Mouse (Mus musculus) midbrain, embryonic 11.5 days (tissue): ENCODE measurements around the gene Schip1. TPM values are rescaled to one million over a fixed set of nuclear protein-coding genes. Genes with fewer than 3 reads are reported as not detected.
A peak's percentile ranks its signal among the peaks of the same experiment; 100 is the strongest.

Source experiments
- ATAC-seq: fragments of 200-750 bp; cut with Nextera tagmentation; 2 replicates; pipeline ENCODE4 v1.8.0; 2017; ENCODE audit warnings: moderate TSS enrichment, moderate library complexity; ENCODE audit not compliant: low FRiP score
- DNase-seq: peaks from one replicate; pipeline ENCODE4 v3.0.0; 2015; ENCODE audit warnings: low spot score; ENCODE audit errors: missing footprints
- H3K27ac ChIP-seq: fragments of 300-500 bp; sonication (generic); 2 replicates; pipeline ENCODE4 v1.5.1; 2014; ENCODE audit warnings: low read depth, low read length
- H3K27me3 ChIP-seq: fragments of 300-500 bp; sonication (generic); 2 replicates; pipeline ENCODE4 v1.6.1; 2014; ENCODE audit warnings: mild to moderate bottlenecking, low read length, moderate library complexity, mixed read lengths; ENCODE audit not compliant: control insufficient read depth, insufficient read depth
- H3K36me3 ChIP-seq: fragments of 300-500 bp; sonication (generic); 2 replicates; pipeline ENCODE4 v1.6.1; 2014; ENCODE audit warnings: mild to moderate bottlenecking, low read length, moderate library complexity, mixed read lengths; ENCODE audit not compliant: control insufficient read depth, insufficient read depth
- H3K4me1 ChIP-seq: fragments of 300-500 bp; sonication (generic); 2 replicates; pipeline ENCODE4 v1.6.1; 2014; ENCODE audit warnings: low read length; ENCODE audit not compliant: control insufficient read depth, insufficient read depth
- H3K4me2 ChIP-seq: fragments of 300-500 bp; sonication (generic); 2 replicates; pipeline ENCODE4 v1.6.1; 2014; ENCODE audit warnings: mild to moderate bottlenecking, moderate library complexity
- H3K4me3 ChIP-seq: fragments of 300-500 bp; sonication (generic); 2 replicates; pipeline ENCODE4 v1.5.1; 2014; ENCODE audit warnings: low read depth, low read length
- H3K9ac ChIP-seq: fragments of 300-500 bp; sonication (generic); 2 replicates; pipeline ENCODE4 v1.6.1; 2014; ENCODE audit warnings: low read length
- H3K9me3 ChIP-seq: fragments of 300-500 bp; sonication (generic); 2 replicates; pipeline ENCODE4 v1.6.1; 2016; ENCODE audit warnings: low read length; ENCODE audit not compliant: control insufficient read depth
- WGBS: fragments of 180-500 bp; shearing (Covaris S2); extraction: QIAGEN DNeasy Blood & Tissue Kit; methylation state at CpG from one replicate; pipeline ENCODE4 v1.1.7; 2014; 5-methylcytosine and 5-hydroxymethylcytosine counted together
- polyA plus RNA-seq: library from polyadenylated mRNA; unstranded; fragments of >200 nt; fragmentation: Nextera tagmentation; extraction: Ambion mirVana; gene quantifications from 2 replicates; pipeline ENCODE4 v1.2.1, GENCODE M21; 2014

Schip1 gene
- polyA plus RNA-seq, 1 experiment from 2014 or later = 83.1 TPM

DNA sequence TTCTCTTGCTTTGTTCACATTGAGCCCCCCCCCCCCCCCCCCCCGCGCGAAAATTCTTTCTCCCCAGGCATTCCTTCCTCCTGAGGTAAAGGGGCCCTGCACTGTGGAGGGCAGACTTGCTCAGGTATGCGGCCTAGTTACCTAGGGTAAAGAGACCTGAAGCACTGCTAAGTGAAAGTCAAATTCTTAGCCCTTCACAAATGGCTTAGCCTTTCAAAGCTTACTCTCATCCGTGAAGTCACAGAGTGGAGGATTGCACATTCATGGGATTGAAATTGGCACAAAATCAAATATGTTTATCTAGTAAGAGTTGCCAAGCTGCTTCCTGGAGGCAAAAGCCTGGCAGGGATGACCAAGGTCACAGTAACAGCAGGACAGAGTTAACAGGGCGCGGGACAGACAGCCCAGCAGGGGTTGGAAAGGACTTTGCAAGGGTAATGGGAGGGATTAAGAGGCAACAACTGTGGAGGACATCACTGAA lies 470.0 kb downstream of the Schip1 start:
- Histone ChIP-seq H3K4me3 (no peak overlapping the region), H3K4me1 (no peaks in the 10 kb centered on the region), H3K9ac (no peak overlapping the region), H3K9me3 (no peaks in the 10 kb centered on the region), H3K27me3 (no peaks in the 10 kb centered on the region), H3K36me3 (no peaks in the 10 kb centered on the region), H3K4me2 (no peak overlapping the region), H3K27ac (no peak overlapping the region)
- DNase-seq (peak; percentile 88), ATAC-seq (no peak)
- 8% methylated on average over 5 of the region's 7 CpGs for WGBS

DNA sequence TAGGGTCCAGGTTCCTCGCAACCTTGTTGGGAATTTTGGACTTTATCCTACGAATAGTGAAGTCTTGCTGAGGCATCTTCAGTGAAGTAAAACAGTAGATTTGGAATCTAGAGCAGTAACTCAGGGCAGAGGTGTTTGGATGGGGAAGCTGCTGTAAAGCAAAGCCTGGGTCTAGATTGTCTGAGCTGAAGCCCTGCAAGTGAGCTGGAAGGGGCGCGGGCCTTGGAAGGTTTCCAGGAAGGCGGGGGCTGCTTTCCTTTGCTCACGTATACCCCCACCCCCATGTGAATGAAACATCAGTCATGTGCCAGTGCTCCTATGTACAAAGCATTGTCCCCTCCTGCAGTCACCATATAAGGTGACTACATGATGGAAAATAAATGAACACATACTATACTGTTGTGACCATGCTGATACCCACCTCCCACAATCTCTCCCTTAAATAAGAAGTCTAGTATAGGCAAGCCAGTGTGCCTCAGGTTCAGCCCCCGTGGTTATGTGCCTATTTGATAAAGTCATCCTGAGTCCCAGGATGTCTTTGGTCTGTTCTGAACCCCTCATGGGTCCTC lies 470.6 kb downstream of the Schip1 start:
- WGBS = 74% methylated on average over 7 of the region's 7 CpGs
- Histone ChIP-seq H3K4me1 (no peaks in the 10 kb centered on the region), H3K4me2 (no peak overlapping the region), H3K27ac (no peak overlapping the region), H3K36me3 (no peaks in the 10 kb centered on the region), H3K27me3 (no peaks in the 10 kb centered on the region), H3K9me3 (no peaks in the 10 kb centered on the region), H3K9ac (no peak overlapping the region), H3K4me3 (no peak overlapping the region)
- no peak for ATAC-seq
- DNase-seq = no peak

DNA sequence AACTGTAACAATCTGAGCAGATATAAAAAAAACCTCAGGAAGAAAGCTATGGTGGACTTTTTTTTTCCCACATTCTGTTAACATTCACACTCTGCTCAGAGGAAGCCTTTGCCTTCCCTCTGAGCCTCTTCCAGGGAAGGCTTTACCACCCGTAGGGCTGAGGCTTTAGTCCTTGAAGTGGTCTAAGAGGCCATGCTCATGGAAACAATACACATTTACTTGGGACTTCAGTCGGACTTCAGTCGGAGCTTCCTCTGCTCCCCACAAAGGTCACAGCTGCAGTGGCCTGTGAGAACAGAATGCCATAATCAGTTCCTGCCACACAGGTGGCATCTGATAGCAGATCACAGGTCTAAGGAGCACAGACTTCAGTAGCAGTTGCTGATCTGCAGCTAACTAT lies 471.5 kb downstream of the Schip1 start:
- no peak overlapping the region for H3K9ac ChIP-seq
- no peak overlapping the region for H3K4me3 ChIP-seq
- ATAC-seq (no peak), DNase-seq (no peak)
- H3K4me2 ChIP-seq = no peak overlapping the region
- no peaks in the 10 kb centered on the region for H3K9me3 ChIP-seq
- 39% methylated on average over 3 of the region's 3 CpGs for WGBS
- no peaks in the 10 kb centered on the region for H3K27me3 ChIP-seq
- no peak overlapping the region for H3K27ac ChIP-seq
- H3K36me3 ChIP-seq = no peaks in the 10 kb centered on the region
- H3K4me1 ChIP-seq = no peaks in the 10 kb centered on the region

DNA sequence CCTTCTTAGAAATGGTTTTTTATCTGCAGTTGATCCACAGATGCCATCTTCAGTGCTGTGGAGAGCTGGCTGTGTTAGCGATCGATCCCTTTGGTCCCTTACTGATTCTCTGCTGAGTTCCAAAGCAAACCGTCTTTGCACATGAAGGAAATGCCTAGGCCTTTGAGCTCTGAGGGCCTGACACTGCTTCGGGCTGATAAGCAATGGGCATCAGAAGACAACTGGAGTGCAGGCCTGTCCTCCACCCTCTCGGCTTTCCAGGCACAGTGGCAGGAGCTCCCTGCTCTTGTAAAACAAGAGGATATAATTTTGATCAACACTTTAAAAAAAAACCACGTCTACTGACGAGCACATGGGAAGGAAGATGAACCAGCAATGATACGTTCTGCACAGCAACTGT lies 477.1 kb downstream of the Schip1 start:
- Histone ChIP-seq H3K4me1 (0 out of 2 replicates have a peak, but pooled peaks cover 2% of the 10 kb centered on the region), H3K4me2 (no peak overlapping the region), H3K9me3 (no peaks in the 10 kb centered on the region), H3K27ac (no peak overlapping the region), H3K27me3 (no peaks in the 10 kb centered on the region), H3K36me3 (no peaks in the 10 kb centered on the region), H3K4me3 (no peak overlapping the region), H3K9ac (no peak overlapping the region)
- ATAC-seq (no peak), DNase-seq (no peak)
- WGBS = 91% methylated on average over 8 of the region's 8 CpGs

DNA sequence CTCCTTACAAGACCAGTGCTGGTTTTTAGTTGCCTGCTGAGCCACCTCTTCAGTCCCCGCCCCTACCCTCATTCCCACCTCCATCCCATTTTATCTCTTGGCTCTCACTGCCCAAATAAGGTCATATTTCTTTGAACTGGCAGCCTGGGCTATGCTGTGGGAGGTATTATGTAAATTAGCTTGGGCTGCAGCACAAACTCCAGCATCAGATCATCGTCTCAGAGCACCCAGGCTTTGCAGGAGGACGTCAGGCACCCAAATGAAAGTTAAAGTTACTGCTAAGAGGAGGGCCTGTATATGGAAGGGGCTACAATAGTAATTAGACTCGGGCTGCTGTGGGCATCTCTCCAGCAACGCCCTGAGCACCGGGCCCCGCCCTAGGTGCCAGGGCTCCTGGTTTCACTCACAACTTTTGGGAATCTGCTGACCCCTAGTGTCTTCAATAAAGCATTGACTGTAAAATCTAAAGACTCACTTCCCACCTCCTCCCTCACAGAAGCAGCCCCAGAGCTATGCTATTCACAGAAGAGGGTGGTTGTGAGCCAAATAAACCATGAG lies 478.4 kb downstream of the Schip1 start:
- Histone ChIP-seq H3K36me3 (no peaks in the 10 kb centered on the region), H3K27me3 (no peaks in the 10 kb centered on the region), H3K4me2 (peak overlapping the region; percentile 39), H3K4me3 (peak overlapping the region; percentile 18; the same call in 1 of the 2 replicates), H3K4me1 (0 out of 2 replicates have a peak, but pooled peaks cover 2% of the 10 kb centered on the region), H3K9me3 (no peaks in the 10 kb centered on the region), H3K27ac (no peak overlapping the region), H3K9ac (peak overlapping the region; percentile 10; the same call in 1 of the 2 replicates)
- WGBS = 5% methylated on average over 7 of the region's 7 CpGs
- ATAC-seq = peak; percentile 86
- peak; percentile 93 for DNase-seq

DNA sequence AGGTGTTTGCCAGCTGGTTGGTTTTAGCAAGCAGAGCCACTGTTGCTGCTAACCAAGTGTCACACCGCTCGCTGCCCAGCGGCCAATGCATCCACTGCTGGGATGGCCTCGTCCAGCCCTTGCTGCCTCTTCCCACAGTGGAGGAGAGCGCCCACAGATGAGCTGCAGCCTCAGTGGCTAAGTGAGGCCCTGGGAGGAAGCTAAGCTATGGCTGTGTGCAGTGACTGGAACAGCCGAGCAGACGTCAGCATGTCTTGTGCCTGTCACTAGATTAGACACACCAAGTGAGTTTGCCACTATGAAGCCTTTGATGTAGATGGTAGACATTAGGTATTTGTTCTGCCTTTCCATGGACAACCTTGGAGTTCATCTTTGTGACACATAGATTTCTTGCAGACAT lies 480.2 kb downstream of the Schip1 start:
- DNase-seq (no peak), ATAC-seq (peak; percentile 49; the same call in 1 of the 2 replicates)
- 49% methylated on average over 7 of the region's 7 CpGs for WGBS
- H3K36me3 ChIP-seq = no peaks in the 10 kb centered on the region
- H3K4me3 ChIP-seq = no peak overlapping the region
- H3K4me1 ChIP-seq = 0 out of 2 replicates have a peak, but pooled peaks cover 2% of the 10 kb centered on the region
- no peak overlapping the region for H3K27ac ChIP-seq
- H3K9me3 ChIP-seq = no peaks in the 10 kb centered on the region
- H3K4me2 ChIP-seq = no peak overlapping the region
- H3K27me3 ChIP-seq = no peaks in the 10 kb centered on the region
- H3K9ac ChIP-seq = no peak overlapping the region

DNA sequence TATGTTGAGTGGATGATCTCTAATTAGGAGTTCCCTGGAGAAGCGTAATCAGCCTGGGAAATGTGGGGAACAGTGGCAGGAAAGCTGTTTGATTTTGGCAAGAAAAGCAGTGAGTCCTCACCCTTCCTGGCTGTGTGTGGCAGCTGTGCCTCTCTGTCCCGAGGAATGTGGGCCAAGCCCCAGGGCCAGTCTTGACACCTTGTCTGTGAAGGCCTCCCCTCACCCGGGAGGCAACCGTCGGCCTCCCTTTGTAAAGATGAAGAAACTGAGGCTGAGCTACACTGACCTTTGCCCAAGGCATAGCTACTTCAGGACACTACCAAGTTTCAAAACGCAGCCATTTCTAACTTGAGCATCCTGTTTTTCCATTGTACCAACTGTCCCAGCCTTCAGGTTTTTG lies 481.3 kb downstream of the Schip1 start:
- DNase-seq = no peak
- Histone ChIP-seq H3K27me3 (no peaks in the 10 kb centered on the region), H3K4me3 (no peak overlapping the region), H3K9ac (no peak overlapping the region), H3K27ac (no peak overlapping the region), H3K4me1 (0 out of 2 replicates have a peak, but pooled peaks cover 2% of the 10 kb centered on the region), H3K9me3 (no peaks in the 10 kb centered on the region), H3K36me3 (no peaks in the 10 kb centered on the region), H3K4me2 (no peak overlapping the region)
- WGBS = 65% methylated on average over 6 of the region's 6 CpGs
- no peak for ATAC-seq

DNA sequence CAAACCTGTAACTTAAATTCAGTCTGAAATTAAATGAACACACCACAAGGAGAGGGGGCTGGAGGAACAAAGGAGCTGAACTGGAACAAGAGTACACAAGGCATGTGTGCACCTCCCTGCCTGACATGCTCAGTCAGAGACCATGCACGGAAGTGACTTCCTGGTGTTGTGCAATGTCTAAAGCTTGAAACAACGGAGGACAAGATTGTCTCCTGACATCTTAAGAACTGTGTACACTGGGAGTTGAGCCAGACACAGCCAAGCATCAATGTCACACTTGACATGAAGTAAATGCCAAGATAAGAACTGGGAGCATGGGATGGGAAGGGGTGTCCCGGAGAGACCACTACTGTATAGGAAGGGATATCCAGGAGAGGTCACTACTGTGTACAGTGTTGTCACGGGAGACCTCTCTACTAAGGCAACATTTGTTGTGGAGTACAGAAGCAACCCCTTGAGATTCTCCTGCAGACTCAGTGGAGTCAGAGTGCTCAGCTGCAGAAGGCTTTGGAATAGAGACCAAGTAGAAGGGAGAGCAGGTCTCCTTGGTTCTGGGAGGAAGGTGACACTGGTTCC lies 490.6 kb downstream of the Schip1 start:
- no peaks in the 10 kb centered on the region for H3K9me3 ChIP-seq
- DNase-seq (no peak), ATAC-seq (no peak)
- WGBS = 81% methylated on average over 4 of the region's 4 CpGs
- no peak overlapping the region for H3K9ac ChIP-seq
- H3K4me1 ChIP-seq = no peaks in the 10 kb centered on the region
- H3K27me3 ChIP-seq = no peaks in the 10 kb centered on the region
- H3K4me3 ChIP-seq = no peak overlapping the region
- H3K27ac ChIP-seq = no peak overlapping the region
- no peaks in the 10 kb centered on the region for H3K36me3 ChIP-seq
- H3K4me2 ChIP-seq = no peak overlapping the region

DNA sequence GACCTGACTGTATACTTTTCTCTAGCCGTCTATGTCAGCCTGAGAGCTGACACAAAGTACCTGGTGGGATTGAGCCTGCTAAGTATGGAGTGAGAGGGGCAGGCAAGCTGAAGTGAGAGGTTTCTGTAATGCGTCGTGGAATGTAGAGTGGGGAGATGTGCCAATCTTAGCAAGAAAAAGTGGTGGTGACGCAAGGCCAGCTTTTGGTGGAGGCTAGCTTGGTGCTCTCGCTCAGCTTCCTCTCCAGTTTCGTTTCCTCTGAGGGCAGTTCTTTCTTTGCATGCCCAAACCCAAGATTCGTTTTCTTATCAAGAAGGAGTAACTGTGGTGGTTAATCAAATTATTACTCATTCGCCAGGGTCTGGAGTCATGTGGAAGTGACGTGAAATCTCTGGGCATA lies 492.3 kb downstream of the Schip1 start:
- 93% methylated on average over 9 of the region's 9 CpGs for WGBS
- H3K4me2 ChIP-seq = no peak overlapping the region
- no peaks in the 10 kb centered on the region for H3K4me1 ChIP-seq
- no peaks in the 10 kb centered on the region for H3K27me3 ChIP-seq
- H3K27ac ChIP-seq = no peak overlapping the region
- H3K36me3 ChIP-seq = no peaks in the 10 kb centered on the region
- DNase-seq = no peak
- H3K9ac ChIP-seq = no peak overlapping the region
- no peak overlapping the region for H3K4me3 ChIP-seq
- no peaks in the 10 kb centered on the region for H3K9me3 ChIP-seq
- ATAC-seq = no peak
